Mouse (Mus musculus) right cerebral cortex, adult 18-20 months (tissue): ENCODE measurements around the gene Vrk1.

Source experiments
- DNase-seq: peaks from one replicate; pipeline ENCODE4 v3.0.0; 2022; ENCODE audit warnings: mixed read lengths

Gene Vrk1

DNA sequence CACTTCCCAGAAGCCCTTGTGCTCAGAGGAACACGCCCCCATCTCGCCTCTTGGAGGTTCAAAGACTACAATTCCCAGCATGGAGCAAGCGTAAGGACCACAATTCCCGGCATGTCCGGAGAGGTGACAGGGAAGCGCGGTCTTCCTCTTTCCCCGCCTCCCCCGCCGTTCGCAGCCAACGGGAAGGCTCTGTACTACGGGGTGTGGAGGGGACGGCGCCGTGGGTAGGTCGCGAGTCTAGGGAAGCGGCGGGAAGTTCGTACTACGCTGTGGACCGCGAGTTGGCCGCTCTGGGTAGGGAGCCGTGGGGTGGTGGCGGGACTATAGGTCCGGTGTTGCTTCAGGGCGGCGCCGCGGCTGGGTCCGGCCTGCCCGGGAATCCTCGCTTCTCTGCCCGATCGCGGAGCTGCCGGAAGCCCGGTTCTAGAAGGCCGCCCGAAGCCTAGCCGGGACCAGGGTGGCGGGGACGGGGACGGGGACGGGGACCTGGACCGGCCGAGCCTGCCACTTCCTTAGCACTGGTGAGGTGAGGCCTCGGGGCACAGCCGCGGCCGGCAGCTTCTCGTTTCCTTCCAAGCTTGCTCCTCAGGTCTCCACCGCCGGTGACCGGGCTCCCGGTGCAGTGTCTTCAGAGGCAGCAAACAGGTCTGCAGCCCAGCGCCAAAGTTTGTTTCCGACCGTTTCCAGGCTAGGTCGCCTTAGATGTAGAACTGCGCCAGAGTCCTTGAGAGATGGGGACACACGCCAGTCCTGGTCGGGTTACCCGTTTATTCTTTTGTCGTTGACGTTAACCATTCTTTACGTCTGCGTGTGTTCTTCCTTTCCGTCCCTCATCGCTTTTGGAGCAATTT is at the start of gene Vrk1:
Gene Vrk1 (plus strand): TSS at position 164 of the 851 bp plus-strand sequence.
- DNase-seq: peak; percentile 99

DNA sequence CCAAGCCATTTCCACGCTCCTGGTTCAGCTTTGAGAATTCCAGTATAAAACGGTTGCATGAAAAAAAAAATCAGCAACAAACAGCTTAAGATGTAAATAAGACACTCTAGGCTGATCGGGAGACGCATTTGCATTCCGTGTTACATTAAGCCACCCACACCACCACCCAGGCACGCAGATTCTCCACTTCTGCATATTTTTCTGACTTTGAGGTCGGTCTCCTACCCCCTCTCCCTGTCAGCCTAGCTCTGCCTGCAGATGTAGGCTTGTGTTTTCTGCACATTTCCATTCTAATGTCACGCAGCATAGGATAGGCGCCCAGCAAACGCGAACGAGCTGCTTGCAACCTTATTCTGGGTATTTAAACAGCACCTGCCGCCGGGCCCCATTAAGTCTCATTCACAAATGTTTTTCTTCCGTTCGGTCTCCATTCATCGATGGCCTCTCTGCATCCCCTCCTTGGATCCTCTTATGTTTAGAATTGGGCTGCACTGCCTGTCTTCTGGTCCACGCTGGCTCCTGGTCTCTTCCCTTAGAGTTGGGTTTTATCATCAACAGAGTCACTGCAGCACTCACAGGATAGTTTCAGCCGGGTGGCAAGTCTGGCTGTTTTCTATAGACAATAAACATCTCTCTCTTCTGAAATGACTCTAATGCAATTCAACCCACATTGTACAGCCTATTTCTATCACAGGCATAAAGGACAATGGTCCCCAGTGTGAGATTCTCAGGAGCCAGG is 49.3 kb upstream of the Vrk1 start:
- DNase-seq: peak; percentile 83

DNA sequence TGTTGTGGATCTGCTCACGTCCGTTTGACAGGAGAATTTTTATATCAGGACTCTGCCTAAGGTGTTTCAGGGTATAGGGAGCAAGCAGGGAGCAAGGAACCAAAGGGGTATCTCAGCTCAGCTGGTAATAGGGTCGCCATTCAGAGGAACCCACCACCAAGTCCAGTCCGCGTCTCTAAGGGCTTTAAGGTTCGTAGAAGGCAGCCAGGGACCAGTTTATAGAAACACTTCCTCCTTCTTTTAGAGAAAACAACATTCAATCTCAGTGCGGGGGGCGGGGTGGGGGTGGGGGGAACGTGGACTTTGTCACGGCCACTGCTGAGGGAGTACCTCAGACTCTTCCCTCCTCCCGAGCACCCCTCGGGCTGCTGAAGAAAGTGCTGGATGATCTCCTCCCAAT is 48.4 kb upstream of the Vrk1 start:
- no peak for DNase-seq

DNA sequence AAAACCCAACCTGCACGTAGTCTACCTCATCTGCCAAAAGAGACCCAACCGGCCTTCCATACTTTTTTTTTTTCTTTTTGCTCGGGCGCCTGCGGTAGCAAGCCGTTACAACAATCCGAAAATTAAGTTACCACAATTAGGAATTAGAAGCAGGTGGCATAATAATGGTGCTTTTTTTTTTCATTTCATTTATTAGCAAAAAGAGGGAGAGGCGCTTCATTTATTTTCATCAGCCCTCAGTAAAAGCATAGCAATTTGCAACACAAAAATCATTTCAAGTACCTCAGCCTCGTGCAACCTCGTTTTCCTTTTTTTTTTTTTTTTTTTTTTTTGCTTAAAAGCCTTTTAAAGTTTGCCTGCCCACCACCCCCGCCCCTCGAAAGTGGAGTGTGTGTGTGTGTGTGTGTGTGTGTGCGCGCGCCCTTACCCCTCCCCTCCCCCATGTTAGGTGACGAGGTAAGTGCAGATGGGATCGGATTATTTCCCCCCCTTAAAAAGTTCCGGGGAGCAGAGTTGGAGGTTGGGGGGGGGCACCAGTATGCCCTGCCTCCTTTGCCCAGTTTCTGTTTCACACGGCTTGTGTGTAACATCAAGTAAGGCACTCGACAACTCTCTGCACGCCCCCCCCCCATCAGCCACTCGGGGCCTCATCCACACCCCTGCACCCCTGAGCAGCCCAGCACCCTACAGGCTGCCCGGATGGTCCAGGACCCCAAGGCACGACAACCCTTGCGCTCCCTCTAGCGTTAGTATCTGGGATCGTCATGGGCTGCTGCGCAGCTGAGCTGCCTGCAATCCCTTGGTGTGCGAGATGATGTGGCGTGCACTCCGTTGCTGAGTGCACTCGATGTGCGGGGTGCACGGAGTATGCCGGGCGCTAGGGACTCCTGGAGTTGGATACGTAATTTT is 47.7 kb upstream of the Vrk1 start:
- DNase-seq: peak; percentile 90

DNA sequence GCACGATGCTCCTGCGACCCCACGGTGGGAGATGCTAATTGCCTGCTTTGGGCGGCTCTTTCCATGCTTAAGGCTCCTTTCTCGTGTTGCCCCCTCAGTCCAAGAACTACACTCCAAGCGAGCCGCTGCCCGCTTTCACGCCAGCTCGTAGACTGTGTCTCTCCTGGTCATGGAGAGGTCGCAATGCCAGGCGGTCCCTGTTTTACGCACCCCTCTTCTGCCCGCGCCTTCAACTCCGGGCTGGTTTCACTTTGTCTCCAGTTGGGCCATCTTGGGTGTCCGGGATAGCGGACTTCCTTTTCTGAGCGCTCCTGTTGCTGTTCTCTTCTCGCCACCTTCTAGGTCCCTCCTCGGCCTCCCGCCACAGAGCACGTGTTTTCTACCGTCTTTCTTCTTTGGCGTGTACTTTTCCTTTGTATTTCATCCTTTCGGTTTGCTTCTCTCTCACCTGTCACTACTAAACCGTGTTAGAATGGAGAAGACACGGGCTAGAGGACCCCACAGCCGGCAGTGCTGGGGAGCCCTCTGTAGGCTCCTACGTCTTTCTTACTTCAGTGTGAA is 46.9 kb upstream of the Vrk1 start:
- DNase-seq: peak; percentile 12

DNA sequence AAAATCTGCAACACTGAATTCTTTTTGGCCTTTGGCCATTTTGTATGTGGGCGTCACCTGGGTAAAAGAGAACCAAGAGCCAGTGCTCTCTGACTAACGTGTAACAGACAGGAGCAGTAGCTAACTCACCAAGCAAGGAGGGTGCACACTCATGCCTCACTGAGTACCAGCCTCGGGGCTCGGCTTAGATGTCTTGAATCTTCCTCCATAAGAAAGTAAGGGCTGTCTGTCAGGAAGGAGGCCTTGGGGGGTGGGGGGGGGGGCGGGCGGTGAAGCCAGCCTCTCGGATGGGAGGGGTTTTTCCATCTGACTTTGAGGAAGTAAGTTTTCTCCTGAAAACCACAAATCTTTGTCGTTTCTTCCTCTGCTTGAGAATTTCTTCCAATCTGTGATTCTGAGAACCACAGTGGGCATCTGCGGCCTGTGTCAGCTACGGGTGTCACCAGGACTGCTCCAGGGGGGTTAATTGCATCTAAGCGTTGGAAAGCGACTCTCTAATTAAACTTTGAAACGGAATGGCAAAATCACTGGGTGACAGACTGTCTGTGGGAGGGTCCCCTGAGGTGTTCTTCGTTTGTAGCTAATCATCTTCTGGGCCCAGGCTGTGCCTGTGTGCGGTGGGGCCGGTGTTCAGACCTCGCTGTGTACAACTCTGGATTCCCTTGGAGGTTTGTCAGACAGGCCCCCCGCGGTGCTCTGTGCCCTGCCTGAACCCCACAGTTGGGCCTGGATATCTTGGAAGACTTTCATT is 43.0 kb upstream of the Vrk1 start:
- no peak for DNase-seq

DNA sequence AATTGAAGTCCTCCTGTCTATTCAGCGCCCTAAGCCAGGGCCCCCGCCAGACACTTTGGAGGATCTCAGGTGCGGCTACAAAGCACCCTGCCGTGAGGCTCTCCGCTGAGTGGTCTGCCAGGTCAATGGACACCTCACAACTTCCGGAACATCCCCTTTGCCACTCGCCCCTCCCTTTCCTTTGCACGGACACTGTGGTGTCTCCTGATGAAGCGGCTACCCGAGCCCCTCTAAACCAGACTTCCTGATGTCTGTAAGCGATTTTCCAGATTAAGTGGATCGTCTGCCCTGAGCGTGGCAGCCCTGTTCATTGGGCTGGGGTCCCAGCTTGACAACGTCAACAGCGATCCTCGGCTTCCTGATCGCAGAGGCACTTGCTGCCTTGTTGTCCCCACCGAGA is 42.2 kb upstream of the Vrk1 start:
- no peak for DNase-seq

DNA sequence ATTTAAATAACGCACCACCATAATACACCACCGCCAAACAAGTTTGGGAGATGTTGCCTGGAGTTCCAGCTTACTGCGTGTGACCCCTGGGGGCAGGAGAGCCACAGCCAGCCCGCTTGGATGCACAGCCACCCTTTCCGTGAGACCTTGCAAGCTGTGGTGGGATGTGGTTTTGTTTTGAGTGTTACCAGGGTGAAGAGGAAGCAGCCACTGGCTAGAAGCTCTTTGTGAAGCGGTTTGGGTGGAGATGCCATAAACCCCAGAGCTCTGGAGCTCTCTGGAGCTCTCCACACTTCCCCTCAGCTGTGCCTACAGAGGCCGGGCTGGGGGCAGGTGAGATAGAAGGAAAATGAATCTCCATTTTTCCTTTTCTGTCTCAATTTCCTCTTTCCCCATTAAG is 38.8 kb upstream of the Vrk1 start:
- DNase-seq: no peak

DNA sequence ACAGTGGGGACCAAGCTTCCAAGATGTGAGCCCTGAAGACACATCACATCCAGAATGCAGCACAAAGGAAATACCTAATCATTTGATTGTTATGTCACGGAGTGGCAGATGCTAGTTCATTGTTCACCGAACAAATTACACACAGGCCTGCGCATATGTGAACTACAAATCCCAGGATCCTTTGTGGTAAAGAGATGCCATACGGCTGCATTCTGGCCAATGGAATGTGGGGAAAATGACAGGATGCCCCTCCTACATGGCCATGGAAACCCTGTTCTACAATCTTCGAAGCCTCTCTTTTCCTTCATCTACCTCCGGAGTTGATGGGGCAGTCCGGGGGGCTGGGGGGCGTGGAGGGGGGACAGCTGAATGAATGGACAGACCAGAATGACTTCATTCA is 37.4 kb upstream of the Vrk1 start:
- DNase-seq: no peak

DNA sequence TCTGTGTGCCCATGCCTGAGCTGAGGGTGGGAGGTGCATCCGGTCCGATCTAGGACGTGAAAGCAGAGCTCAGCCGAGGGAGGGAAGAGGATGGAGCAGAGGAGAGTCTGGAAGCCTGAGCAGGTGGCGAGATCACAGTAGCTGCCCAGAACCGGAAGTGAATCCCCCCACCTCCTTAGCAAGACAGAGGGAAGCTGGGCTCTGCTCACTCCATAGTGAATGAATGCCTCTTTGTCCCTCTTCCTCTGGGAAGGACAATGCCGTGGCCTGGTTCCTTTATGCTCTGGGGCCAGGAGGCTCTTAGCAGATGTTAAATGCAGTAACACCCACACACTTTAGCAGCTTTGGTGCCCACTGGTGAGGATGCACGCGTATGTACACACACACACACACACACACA is 36.3 kb upstream of the Vrk1 start:
- DNase-seq: no peak

DNA sequence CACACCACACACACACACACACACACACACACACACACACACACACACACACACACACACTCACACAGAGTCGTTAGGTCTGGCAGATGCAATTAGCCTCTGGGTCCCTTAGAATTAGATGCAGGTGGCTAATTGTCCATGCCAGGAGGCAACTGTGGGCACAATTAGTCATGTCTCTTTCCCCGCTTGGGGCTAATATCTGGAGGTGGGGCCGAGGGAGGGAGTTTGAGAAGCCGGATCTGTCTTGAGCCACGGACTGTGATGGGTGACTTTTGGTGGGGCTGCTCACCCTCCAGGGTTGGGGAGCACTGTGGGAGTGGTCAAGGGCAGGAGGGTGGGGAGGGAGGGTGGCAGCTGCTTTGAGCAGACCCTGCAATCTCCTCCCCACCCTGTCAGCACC is 35.9 kb upstream of the Vrk1 start:
- DNase-seq: no peak

DNA sequence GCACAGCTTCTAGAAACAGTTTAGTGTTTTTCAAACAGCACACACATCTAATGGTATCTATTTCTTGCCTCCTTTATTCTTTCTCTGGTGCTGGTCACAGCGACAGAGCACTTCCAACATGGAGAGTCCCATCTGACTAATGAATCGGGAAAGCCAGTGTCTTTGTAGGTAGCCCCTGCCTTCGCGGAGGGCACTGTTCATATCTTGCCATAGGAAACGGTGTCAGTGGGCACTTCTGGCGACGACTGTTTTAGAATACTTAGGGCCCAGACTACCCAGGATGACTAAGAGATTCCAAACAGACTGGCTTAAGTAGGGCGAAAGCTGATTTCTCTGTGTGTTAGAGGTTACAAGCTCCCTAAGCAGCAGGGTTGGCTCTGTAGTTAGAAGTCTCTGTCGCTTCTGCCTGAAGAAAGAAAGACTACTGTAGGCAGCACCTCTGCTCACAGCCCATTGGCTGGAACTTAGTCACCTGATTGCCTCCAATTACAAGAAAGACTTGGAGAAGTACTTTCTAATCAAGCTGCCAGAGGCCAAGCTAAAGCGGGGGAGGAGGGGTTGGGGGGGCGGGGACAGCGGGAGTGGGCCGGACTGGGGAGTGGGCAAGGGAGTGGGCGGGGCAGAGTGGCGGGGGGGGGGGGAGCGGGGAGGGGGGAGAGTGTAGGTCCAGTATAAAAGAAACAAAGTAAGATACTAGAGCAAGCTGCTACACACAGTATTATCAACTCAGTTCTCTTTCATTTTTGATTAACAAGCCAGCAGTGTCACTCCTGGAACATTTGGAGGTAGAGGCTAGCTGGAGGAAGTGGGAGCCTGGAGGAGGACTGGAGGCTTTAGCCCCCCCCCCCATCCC is 28.7 kb upstream of the Vrk1 start:
- DNase-seq: no peak

DNA sequence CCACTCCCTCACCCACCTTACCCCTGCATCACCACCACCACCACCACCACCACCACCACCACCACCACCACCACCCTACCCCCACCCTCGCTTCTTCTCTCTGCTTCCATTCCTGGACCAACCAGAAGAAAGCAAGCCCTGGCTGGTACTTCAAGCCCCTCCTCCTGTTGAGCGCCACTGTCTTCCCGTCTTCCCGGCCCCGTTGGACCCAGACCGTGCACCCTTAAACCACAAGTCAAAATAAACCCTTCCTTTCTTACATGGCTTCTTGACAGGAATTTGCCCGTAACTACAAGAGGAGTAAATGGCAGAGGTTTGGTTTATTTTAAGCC is 28.1 kb upstream of the Vrk1 start:
- no peak for DNase-seq

DNA sequence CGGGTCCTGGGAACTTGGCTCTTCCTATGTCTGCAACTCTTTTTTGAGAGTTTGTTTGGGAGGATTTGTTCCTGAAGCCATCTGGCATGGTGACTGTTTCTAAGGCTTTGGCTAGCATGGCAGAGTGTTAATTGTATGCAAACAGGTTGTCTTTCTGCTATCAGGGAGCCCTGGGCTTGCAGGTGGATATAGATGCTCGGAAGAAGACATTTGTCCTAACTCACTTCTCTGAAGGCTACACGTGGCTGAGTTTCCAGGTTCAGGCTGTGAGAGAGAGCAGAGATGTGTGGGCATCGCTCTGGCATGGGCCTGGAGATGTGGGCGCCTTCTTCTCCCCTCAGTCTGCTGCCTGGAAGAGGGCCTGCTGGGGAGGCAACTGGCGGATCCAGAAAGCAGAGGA is 27.4 kb upstream of the Vrk1 start:
- DNase-seq: peak; percentile 76

DNA sequence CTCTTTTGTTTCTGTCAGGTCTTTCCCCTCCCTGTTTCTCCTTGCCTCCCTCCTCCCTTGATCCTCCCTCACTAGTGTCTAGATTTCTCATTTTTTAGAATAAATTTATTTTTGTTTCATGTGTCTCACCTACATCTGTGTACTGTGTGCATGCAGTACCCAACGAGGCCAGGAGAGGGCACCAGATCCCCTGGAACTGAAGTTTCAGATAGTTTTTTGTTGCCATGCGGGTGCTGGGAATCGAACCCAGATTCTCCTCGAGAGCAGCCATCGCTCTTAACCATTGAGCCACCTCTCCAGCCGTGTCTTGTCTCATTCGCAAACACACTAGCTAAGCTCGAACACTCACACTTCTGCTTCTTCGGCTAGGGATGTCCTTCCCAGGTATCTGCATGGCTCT is 26.5 kb upstream of the Vrk1 start:
- no peak for DNase-seq

DNA sequence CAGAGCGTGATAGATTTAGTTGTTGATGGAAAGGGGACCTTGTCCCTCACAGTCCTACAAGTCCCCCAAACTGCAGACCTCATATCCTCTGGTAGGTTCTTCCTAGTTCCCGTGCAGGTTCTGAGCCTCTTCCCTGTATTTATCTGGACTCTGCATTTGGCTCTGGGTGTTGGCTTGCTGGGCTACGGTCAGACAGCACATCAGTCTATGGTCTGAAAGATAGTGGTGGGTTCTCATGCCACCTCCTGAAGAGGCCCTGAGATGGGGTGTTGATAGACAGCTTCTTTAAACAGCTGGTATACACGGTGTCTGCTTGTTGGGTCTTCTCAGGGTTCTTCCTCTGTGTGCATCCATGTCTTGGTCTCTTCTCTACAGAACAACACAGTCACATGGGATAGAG is 21.6 kb upstream of the Vrk1 start:
- no peak for DNase-seq

DNA sequence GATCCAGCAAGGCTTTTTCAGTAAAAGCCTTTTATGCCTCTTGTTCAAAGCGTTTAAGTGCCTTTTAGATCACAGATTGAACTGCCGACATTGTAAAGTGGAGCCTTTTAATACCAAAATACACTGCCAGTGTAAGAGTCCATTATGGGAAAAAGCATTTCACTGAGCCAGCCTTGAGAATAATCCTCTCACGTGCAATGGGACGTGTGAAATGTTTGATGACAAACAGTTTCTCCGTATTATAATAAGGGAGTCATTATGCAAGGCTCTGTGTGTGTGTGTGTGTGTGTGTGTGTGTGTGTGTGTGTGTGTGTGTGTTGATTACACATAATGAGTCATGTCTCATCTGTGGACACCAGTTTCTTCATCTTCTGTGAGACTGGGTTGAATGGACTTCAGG is 17.3 kb upstream of the Vrk1 start:
- no peak for DNase-seq

DNA sequence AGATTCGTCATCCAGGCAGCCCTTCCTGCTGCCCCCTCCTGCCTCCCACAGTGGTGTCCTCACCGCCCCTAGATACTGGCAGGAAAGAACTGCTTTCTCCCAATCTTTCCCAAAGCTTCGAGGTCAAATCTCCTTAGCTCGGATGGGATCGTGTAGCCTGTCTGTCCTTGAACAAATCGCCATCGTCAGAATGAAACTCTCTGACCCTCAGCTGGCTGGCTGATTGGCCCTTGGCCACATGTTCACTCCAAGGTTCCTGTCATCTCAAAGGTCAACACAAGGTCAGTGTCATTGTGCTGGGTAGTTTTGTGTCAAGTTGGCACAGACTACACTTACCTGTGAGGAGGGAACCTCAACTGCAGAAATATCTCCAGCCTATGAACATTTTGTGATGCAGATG is 16.7 kb upstream of the Vrk1 start:
- no peak for DNase-seq

DNA sequence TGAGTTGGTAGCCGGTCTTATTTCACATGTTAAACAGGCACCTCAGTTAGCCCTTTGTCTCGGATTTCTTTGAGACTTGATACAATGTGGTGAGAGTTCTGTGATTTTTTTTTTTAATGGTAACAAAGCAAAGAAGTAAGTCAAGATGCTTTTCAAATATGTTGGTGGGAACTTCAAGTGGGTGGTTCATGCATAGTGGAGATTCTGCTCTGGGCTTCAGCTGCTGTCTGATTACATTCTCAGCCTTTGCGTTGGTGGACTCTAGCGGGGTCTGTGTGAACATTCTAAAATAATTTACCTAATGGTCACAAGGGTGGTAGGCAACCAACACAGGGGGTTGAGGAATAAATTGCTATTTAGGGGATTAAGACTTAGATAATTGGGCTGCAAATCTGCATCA is 14.1 kb upstream of the Vrk1 start:
- DNase-seq: peak; percentile 33

DNA sequence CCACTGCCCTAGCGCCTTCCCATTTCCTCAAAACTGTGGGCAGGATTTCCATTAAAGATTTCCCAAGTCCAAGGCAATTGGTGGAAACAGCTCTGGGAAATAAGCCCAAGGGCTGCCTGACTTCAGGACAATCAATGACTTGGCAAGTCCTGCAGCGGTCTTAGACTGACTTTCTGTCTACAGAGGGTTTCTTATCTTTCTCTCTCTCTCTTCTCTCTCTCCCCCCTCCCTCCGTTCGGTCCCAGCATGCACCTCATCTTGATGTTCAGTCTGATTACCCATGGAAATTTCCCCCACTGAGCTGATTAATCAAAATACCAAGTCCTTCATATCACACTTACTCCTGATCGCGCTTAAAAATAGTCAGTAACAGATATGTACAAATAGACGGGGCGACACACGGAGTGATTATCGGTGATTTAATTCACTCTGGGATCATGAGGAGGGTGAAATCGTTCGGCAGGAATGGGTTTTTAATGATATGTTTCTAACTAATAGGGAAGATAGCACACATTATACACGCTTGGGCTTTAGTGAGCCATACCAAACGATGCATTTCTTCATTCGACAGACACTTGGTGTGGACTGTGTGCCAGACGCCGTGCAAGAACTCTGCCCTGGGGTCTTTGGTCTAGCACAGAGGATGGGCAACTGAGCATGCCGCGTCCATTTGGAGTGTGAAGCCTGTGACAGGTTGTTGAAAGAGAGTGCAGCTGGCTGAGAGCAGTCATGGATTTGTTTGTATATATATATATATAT is 12.8 kb upstream of the Vrk1 start:
- no peak for DNase-seq

DNA sequence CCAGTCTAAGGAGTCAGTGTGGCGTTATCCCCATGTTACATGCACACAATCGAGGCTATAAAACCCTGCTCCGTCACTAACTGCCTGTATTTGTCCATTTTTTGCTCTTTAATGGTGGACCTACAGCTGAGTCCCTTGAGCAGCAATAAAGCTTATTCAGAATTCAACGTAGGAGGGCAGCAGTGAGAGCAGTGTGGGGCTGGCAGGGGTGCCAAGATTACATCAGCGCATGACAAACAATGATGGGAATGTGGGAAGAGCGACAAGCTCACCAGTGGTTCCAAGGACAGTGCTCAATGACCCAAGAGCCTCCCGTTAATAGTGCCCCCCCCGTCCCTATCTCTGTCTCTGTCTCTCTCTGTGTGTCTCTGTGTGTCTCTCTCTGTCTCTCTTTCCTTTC is 8.3 kb upstream of the Vrk1 start:
- DNase-seq: no peak
